Mouse (Mus musculus) layer of hippocampus, adult 2 months (tissue): Measurements from ENCODE around the gene Umodl1. TPM values are rescaled to one million over a fixed set of nuclear protein-coding genes. Genes with fewer than 3 reads are reported as not detected.

ENCODE experiments used
- DNase-seq, 2 experiments: peaks; one replicate each; pipeline ENCODE4 v3.0.0; 2022; ENCODE audit warnings: low spot score in 2 of 2
- H3K27ac ChIP-seq: fragments of 200-600 bp; 2 replicates; pipeline ENCODE4 v1.8.1; 2022
- H3K4me3 ChIP-seq: fragments of 200-600 bp; 2 replicates; pipeline ENCODE4 v1.8.1; 2022; ENCODE audit warnings: mild to moderate bottlenecking
- CTCF ChIP-seq: fragments of 200-600 bp; conservative IDR thresholded peaks from 2 replicates; pipeline ENCODE4 v1.8.1; 2022; ENCODE audit warnings: antibody characterized with exemption, mild to moderate bottlenecking, moderate library complexity
- long read RNA-seq, 2 experiments: library from polyadenylated mRNA; stranded (forward); transcript quantifications; one replicate each; pipeline ENCODE4 v2.0.0; 2021; ENCODE audit warnings: borderline mapping rate in 2 of 2
- total RNA-seq, 2 experiments: library from RNA; stranded (reverse); gene quantifications; 2 replicates each; pipeline ENCODE4 v1.2.3; 2021

Gene Umodl1
- total RNA-seq, result under 1 TPM; 0.67 to 0.79 TPM
- long read RNA-seq, experiment 1, result 0 reads
- long read RNA-seq, experiment 2, result 0 reads

GRCm38 (mm10) chr17:30954340-30954739, at the start of gene Umodl1:
Gene Umodl1 (plus strand): TSS chr17:30954640.
- TF ChIP-seq CTCF, result no peak
- DNase-seq, result no peak
- Histone ChIP-seq H3K4me3 (no peak within 1 kb of the TSS), H3K27ac (no peak within 1 kb of the TSS)

DNA sequence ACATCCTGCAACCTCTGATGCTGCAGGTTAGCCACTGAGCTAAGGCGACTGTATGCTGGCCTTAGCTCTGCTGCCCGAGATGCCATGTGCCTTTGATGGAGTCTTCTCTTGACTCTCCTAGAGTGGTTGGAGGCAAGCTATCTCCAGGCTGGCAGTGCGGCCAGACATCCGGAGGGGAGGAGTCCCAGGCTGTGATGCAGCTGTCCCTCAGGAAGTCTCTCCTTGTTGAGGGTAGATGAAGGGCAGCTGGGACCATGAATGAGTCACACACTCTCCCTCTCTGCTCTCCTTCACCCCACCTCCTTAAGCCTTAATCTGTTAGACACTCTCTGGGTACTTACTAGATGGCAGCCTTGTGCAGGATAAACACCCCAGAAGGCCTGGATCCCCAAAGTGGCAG, 46.9 kb upstream of the Umodl1 start:
- Histone ChIP-seq H3K4me3 (no peak overlapping the region), H3K27ac (no peak overlapping the region)
- DNase-seq, result no peak
- TF ChIP-seq CTCF, result no peak

DNA sequence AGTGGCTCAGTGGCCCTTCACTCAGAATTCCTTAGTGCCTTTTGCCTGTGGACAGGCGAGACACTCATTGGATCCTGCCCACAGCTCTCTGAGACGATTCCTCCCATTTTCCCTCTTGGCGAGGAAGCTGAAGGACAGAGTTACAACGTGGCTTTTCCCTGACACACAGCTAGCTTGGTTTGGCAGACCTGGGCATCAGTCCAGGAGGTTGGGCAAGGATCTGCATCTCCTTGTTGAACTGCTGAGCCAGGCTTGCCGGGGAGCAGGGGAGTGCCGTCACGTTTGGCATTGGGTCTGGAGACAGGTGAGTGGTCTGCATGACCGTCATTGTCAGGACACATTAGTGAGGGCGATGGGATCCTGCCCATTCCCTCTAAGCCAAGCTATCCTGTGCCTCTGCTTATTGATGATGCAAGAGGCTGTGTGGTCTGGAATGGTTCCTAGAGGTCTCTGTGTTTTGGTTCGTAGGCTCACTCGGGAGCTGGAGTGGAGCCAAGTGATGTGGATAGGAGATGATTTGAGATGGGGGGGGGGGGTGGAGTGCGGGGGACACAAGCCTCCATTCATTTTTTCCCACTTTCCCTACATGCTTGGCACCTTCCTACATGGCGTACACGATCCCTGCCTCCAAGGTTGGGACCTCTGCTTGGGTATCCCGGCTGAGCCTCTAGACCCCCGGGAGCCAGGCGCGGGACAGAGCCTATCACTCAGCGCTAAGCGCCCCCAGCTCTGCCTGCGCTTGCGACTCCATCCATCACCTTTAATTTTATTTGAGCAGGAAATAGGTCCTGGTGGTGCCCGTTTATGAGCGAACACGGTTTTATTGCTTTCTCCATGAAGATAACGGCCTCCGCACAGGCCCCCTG, 43.3 kb upstream of the Umodl1 start:
- no peak for TF ChIP-seq CTCF
- no peak overlapping the region for H3K27ac ChIP-seq
- DNase-seq, result no peak
- H3K4me3 ChIP-seq, result no peak overlapping the region

GRCm38 (mm10) chr17:30911732-30912088, 42.7 kb upstream of the Umodl1 start:
- Histone ChIP-seq H3K27ac (no peak overlapping the region), H3K4me3 (no peak overlapping the region)
- no peak for DNase-seq
- no peak for TF ChIP-seq CTCF

GRCm38 (mm10) chr17:30912536-30912935, 41.9 kb upstream of the Umodl1 start:
- DNase-seq, result no peak
- no peak for TF ChIP-seq CTCF
- H3K27ac ChIP-seq, result no peak overlapping the region
- H3K4me3 ChIP-seq, result no peak overlapping the region

- Histone ChIP-seq H3K4me3 (no peak overlapping the region), H3K27ac (no peak overlapping the region)
- no peak for DNase-seq
- TF ChIP-seq CTCF, result no peak
Measured at GRCm38 (mm10) chr17:30914264-30914663, 40.2 kb upstream of the Umodl1 start.

DNA sequence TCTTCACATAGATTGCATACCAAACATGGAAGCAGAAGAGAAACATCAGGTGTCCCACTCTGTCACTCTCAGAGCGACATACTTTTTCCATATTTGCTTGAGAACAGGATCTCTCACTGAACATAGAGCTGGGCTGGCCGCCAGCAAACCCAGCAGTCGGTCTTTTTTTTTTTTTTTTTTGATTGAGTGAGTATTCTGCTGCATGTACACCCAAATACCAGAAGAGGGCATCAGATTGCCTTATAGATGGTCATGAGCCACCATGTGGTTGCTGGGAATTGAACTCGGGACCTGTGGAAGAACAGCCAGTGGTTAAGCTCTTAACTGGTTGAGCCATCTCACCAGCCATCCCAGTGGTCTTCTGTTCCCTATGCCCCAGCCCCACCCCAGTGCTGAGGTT, 30.9 kb upstream of the Umodl1 start:
- DNase-seq, result no peak
- peak; percentile 52 for TF ChIP-seq CTCF
- no peak overlapping the region for H3K27ac ChIP-seq
- H3K4me3 ChIP-seq, result no peak overlapping the region

GRCm38 (mm10) chr17:30930827-30931226, 23.6 kb upstream of the Umodl1 start:
- Histone ChIP-seq H3K4me3 (no peak overlapping the region), H3K27ac (no peak overlapping the region)
- no peak for TF ChIP-seq CTCF
- DNase-seq, result no peak

DNA sequence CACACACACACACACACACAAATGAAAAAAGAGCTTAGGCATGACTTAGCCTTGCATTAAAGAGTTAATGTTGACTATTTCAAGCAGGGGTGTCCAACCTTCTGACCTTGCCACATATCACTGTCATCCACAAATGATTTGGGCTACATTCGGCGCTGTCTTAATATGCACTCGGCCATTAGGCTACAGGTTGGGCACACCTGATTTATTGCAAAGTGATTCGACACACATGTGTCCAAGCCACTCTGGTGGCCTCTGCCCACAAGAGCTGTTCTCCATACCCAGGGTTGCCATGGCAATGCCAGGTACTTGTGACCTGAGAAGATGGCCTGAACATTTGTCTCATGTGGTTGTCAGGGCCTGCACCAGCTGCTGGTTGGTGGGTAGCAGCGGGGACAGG, 21.6 kb upstream of the Umodl1 start:
- no peak for DNase-seq
- no peak overlapping the region for H3K27ac ChIP-seq
- no peak for TF ChIP-seq CTCF

GRCm38 (mm10) chr17:30935301-30935700, 19.1 kb upstream of the Umodl1 start:
- DNase-seq, result no peak
- H3K27ac ChIP-seq, result no peak overlapping the region
- no peak for TF ChIP-seq CTCF
- H3K4me3 ChIP-seq, result no peak overlapping the region

More for the DNA sequence above, 21.6 kb upstream of the Umodl1 start:
- H3K4me3 ChIP-seq, result no peak overlapping the region

DNA sequence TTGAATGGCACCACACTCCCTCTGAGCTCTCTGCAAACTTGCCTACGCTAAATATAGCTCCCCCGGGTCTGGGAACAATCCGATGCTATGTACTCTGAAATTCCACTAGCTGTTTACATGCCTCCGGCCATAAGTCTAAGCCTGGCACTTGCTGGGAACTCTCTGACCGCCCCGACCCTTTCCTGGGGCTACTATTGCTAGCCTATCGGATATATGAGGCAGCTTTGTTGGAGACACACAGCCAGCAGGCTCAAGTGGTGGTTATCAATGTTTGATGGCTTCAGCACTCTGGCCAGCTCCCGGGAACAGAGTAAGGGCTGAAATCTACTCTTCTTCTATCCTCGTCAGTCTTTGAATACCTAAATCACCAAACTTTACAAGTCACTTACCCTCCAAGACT, 15.9 kb upstream of the Umodl1 start:
- DNase-seq, result no peak
- no peak overlapping the region for H3K4me3 ChIP-seq
- no peak for TF ChIP-seq CTCF
- H3K27ac ChIP-seq, result no peak overlapping the region

DNA sequence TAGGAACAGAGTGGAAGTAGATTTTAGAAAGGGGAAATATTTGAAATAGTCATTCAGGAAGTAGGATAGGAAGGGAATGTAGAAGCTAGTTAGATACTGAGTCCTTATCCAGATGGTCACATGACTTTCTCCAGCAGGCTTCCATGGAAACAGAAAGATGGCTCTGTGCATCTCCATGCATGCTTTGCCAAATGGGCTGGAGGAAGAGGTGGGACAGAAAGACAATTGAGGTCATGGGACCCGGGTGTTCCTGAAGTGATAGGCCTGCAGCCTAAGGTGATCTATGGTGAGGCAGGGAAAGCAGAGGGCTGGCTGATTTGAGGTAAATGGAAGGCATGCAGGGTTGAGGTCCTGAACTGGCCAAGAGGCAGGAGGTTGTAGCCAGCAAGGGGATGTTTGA, 6.1 kb upstream of the Umodl1 start:
- no peak for TF ChIP-seq CTCF
- no peak overlapping the region for H3K27ac ChIP-seq
- no peak for DNase-seq
- no peak overlapping the region for H3K4me3 ChIP-seq

DNA sequence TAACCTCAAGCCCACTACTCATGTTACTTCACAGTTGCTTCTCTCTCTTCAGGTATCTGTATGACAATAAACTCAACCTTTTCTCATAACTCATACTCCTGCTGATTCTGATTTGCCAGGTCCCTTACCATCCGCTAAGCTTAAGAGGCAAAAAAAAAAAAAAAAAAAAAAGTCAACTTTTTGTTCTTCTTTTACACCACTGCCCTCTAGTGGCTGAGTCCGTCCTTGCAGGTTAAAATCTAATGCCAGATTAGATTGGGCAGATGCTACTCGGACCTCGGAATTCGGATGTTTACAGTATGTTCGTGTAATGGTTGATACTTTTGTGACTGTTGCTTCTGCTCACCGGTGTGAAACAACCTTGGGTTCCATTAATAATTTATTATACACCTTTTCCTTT, 3.7 kb upstream of the Umodl1 start:
- DNase-seq, result peak; percentile 42 to 82
- TF ChIP-seq CTCF, result peak; percentile 90
- Histone ChIP-seq H3K4me3 (no peak overlapping the region), H3K27ac (no peak overlapping the region)

DNA sequence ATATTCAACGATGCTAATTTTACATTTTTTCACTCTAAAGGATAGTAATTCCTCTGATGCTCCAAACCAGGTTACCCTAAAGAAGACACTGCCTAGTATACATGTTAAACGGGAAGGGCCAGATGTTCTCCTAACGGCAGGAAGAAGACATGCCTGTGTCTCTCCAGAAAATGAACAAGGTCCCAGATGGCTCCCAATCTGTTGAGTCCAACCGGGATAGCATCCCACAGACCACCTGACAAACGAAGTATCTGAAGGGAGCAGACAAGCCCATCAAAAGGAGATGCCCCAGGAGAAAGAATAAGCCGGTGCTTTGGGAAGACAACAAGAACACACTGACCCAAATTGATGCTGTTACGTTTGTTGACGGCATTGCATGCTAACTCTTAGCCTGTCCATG, 2.8 kb upstream of the Umodl1 start:
- Histone ChIP-seq H3K4me3 (no peak overlapping the region), H3K27ac (no peak overlapping the region)
- TF ChIP-seq CTCF, result no peak
- peak; percentile 28 to 47 for DNase-seq
